In the genomic region with DNA sequence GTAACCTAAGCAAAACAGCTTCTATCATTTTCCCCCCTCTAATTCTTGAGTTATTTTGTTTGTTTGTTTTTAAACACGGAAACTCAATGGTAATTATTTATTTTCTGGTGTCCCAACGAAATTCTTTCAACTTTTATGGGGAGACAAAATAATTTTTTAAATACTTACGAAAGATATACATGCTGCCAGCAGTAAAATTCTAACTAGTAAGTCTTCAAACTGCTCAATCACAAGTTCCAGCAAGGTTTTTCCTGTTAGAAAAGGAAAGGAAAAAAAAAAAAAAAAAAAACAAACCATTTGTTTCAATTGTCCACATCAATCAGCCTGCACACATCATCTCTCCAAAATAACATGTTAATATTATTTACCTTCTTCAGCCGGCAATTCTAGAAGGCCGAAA, we compare ENCODE assay signal across 8 mouse cellular contexts. TPM values are rescaled to one million over a fixed set of nuclear protein-coding genes. Genes with fewer than 3 reads are reported as not detected.
DNase-seq lines count a peak whose midpoint lies in the region; ATAC-seq and TF ChIP-seq lines count a peak whose summit lies in the region.

No protein-coding gene starts in this region.

- no peak; the same call in 1 of the 2 replicates for TF ChIP-seq POLR2A in CH12.LX (IDR thresholded peaks at IDR 0.05; ENCODE audit: low read depth, low read length)
- no peak for TF ChIP-seq POLR2A in thymus, adult 2 months (IDR thresholded peaks at IDR 0.05; ENCODE audit: control insufficient read depth, extremely low read depth, insufficient read depth, low read length, poor library complexity)

- H3K4me2 ChIP-seq in heart, embryonic 11.5 days = peak overlapping the region; percentile 94
- peak overlapping the region; percentile 88 for H3K4me2 ChIP-seq in CH12.LX (ENCODE audit: insufficient read depth, low read depth, poor library complexity, severe bottlenecking)
- peak overlapping the region; percentile 64 for H3K4me2 ChIP-seq in forebrain, embryonic 14.5 days (ENCODE audit: low read length)
- H3K4me2 ChIP-seq in liver, embryonic 14.5 days (ENCODE audit: low read depth) = peak overlapping the region; percentile 97

- ATAC-seq in heart, embryonic 11.5 days (replicated peaks; ENCODE audit: insufficient number of reproducible peaks, low FRiP score, low TSS enrichment) = no peak
- no peak for ATAC-seq in forebrain, embryonic 14.5 days
- ATAC-seq in liver, embryonic 14.5 days (ENCODE audit: insufficient read depth) = no peak
- no peak for ATAC-seq in erythroid progenitor cell, adult 5-6 weeks (replicated peaks; ENCODE audit: low FRiP score, poor library complexity, severe bottlenecking)

- peaks cover 27% of the 10 kb centered on the region for H3K4me1 ChIP-seq in heart, embryonic 11.5 days (ENCODE audit: control insufficient read depth, insufficient read depth, low read length)
- peaks cover 3 to 43% of the 10 kb centered on the region in 2 experiments for H3K4me1 ChIP-seq in CH12.LX (ENCODE audit: control insufficient read depth in 1 of 2, insufficient read depth in 2 of 2)
- peaks cover 28% of the 10 kb centered on the region for H3K4me1 ChIP-seq in forebrain, embryonic 14.5 days (ENCODE audit: control insufficient read depth, insufficient read depth, low read length)
- peaks cover 8 to 10% of the 10 kb centered on the region in 2 experiments for H3K4me1 ChIP-seq in liver, embryonic 14.5 days (replicated peaks; ENCODE audit: control insufficient read depth in 2 of 2, insufficient read depth in 2 of 2, low read length in 1 of 2)
- peaks cover 8% of the 10 kb centered on the region; the same call in 1 of the 2 replicates for H3K4me1 ChIP-seq in thymus, adult 2 months (replicated peaks; ENCODE audit: control insufficient read depth, insufficient read depth, low read length)

- peaks cover 41% of the 10 kb centered on the region for H3K79me2 ChIP-seq in CH12.LX (replicated peaks; ENCODE audit: control insufficient read depth, extremely low read depth, insufficient read depth, poor library complexity, severe bottlenecking)

- TF ChIP-seq RAD21 in CH12.LX (IDR thresholded peaks at IDR 0.05; ENCODE audit: low read depth, low read length) = no peak

- in situ Hi-C loops in CH12.LX (cut with MboI; ENCODE audit: low pct_ligation_motif_present, low pct_unique_long_range_greater_than_20kb, low sequenced_read_pairs) = loop anchor here (25.0 kb wide), 1 partner anchor 112 kb away; the partner anchor contains the start of gene Ift81

- peak overlapping the region; percentile 82 for H3K4me3 ChIP-seq in heart, embryonic 11.5 days (ENCODE audit: low read depth, low read length)
- peak overlapping the region; percentile 74 to 96 (median 89) for H3K4me3 ChIP-seq in CH12.LX (replicated peaks in 1 of 3; ENCODE audit: low read depth in 2 of 3, low read length in 2 of 3, poor library complexity in 1 of 3)
- H3K4me3 ChIP-seq in forebrain, embryonic 14.5 days (ENCODE audit: low read depth, low read length) = peak overlapping the region; percentile 98
- peak overlapping the region; percentile 71 to 81 for H3K4me3 ChIP-seq in liver, embryonic 14.5 days (ENCODE audit: insufficient read depth in 1 of 2, low read depth in 2 of 2, low read length in 2 of 2)
- H3K4me3 ChIP-seq in thymus, adult 2 months (ENCODE audit: control insufficient read depth, insufficient read depth, low read length) = no peak overlapping the region

- no peak for DNase-seq in heart, adult 11 months
- DNase-seq in CH12.LX (ENCODE audit: extremely low read depth) = no peak
- DNase-seq in forebrain, embryonic 14.5 days (ENCODE audit: low spot score) = no peak
- no peak for DNase-seq in liver, embryonic 14.5 days (ENCODE audit: low read depth in 3 of 3, low spot score in 3 of 3)
- no peak for DNase-seq in left cerebral cortex, postnatal 4 days
- DNase-seq in thymus, adult 2 months = no peak

- no peaks in the 10 kb centered on the region for H3K9me3 ChIP-seq in heart, embryonic 11.5 days (replicated peaks; ENCODE audit: control insufficient read depth, low read length)
- no peaks in the 10 kb centered on the region for H3K9me3 ChIP-seq in CH12.LX (replicated peaks; ENCODE audit: low read length)
- H3K9me3 ChIP-seq in forebrain, embryonic 14.5 days (replicated peaks; ENCODE audit: control insufficient read depth, low read length) = no peaks in the 10 kb centered on the region
- H3K9me3 ChIP-seq in liver, embryonic 14.5 days (ENCODE audit: control insufficient read depth, low read length) = no peaks in the 10 kb centered on the region

- H3K27ac ChIP-seq in heart, embryonic 11.5 days (ENCODE audit: low read depth, low read length) = peak overlapping the region; percentile 95
- H3K27ac ChIP-seq in CH12.LX (ENCODE audit: insufficient read depth, low read depth) = no peak overlapping the region
- no peak overlapping the region for H3K27ac ChIP-seq in forebrain, embryonic 14.5 days (ENCODE audit: low read depth, low read length)
- peak overlapping the region; percentile 70 for H3K27ac ChIP-seq in liver, embryonic 14.5 days
- H3K27ac ChIP-seq in thymus, adult 2 months (ENCODE audit: control insufficient read depth, insufficient read depth, low read length) = no peak overlapping the region

- dilution Hi-C loops in CH12.LX (cut with MboI; ENCODE audit: extremely low pct_ligation_motif_present, extremely low pct_unique_long_range_greater_than_20kb, low sequenced_read_pairs) = no loop called here

- peaks cover 10% of the 10 kb centered on the region for H3K36me3 ChIP-seq in heart, embryonic 11.5 days (ENCODE audit: control insufficient read depth, insufficient read depth, low read length)
- peaks cover 14 to 30% of the 10 kb centered on the region in 2 experiments for H3K36me3 ChIP-seq in CH12.LX (replicated peaks in 1 of 2; ENCODE audit: control insufficient read depth in 1 of 2, insufficient read depth in 1 of 2, low read length in 1 of 2)
- peaks cover 18% of the 10 kb centered on the region for H3K36me3 ChIP-seq in forebrain, embryonic 14.5 days (ENCODE audit: control insufficient read depth, insufficient read depth, low read length)
- H3K36me3 ChIP-seq in liver, embryonic 14.5 days (replicated peaks; ENCODE audit: control insufficient read depth, insufficient read depth, low read depth) = peaks cover 16% of the 10 kb centered on the region
- peaks cover 6% of the 10 kb centered on the region for H3K36me3 ChIP-seq in thymus, adult 2 months (ENCODE audit: control insufficient read depth, insufficient read depth, low read length)

- no peaks in the 10 kb centered on the region for H3K27me3 ChIP-seq in heart, embryonic 11.5 days (ENCODE audit: control insufficient read depth, insufficient read depth, low read length)
- H3K27me3 ChIP-seq in CH12.LX (replicated peaks) = no peaks in the 10 kb centered on the region
- H3K27me3 ChIP-seq in forebrain, embryonic 14.5 days (replicated peaks; ENCODE audit: control insufficient read depth, insufficient read depth, low read length) = no peaks in the 10 kb centered on the region
- no peaks in the 10 kb centered on the region; the same call in 1 of the 2 replicates for H3K27me3 ChIP-seq in liver, embryonic 14.5 days (ENCODE audit: control insufficient read depth, insufficient read depth, low read length)
- H3K27me3 ChIP-seq in thymus, adult 2 months (ENCODE audit: control insufficient read depth, insufficient read depth, low read length) = no peaks in the 10 kb centered on the region

- H3K9ac ChIP-seq in heart, embryonic 11.5 days (ENCODE audit: low read depth, low read length) = peak overlapping the region; percentile 100
- peak overlapping the region; percentile 87 for H3K9ac ChIP-seq in CH12.LX (ENCODE audit: insufficient read depth, low read depth)
- peak overlapping the region; percentile 99 for H3K9ac ChIP-seq in forebrain, embryonic 14.5 days (ENCODE audit: low read length)
- peak overlapping the region; percentile 83 for H3K9ac ChIP-seq in liver, embryonic 14.5 days (replicated peaks)

- intact Hi-C loops in left cerebral cortex, postnatal 4 days (cut with DNase I) = loop anchor here (5.0 kb wide), 1 partner anchor 122 kb away; no protein-coding TSS in a partner anchor

- no peak for TF ChIP-seq EP300 in CH12.LX (IDR thresholded peaks at IDR 0.05; ENCODE audit: low read length)
- TF ChIP-seq EP300 in liver, embryonic 14.5 days (IDR thresholded peaks at IDR 0.05; ENCODE audit: low read depth) = no peak

- no peak for TF ChIP-seq CTCF in CH12.LX (conservative IDR thresholded peaks at IDR 0.05 in 1 of 2, IDR thresholded peaks at IDR 0.05 in 1 of 2; ENCODE audit: low read depth in 2 of 2, low read length in 2 of 2)
- TF ChIP-seq CTCF in liver, embryonic 14.5 days (IDR thresholded peaks at IDR 0.05; ENCODE audit: low read depth) = no peak
- no peak for TF ChIP-seq CTCF in thymus, adult 2 months (IDR thresholded peaks at IDR 0.05; ENCODE audit: borderline replicate concordance, control insufficient read depth, extremely low read depth, insufficient read depth, low read length, poor library complexity)

- WGBS in heart, embryonic 11.5 days (ENCODE audit: insufficient replicate concordance) = 17% methylated on average over 5 of the region's 5 CpGs
- 37% methylated on average over 5 of the region's 5 CpGs for WGBS in forebrain, embryonic 14.5 days
- WGBS in liver, embryonic 14.5 days (ENCODE audit: insufficient replicate concordance) = 19% methylated on average over 5 of the region's 5 CpGs
- 39% methylated on average over 5 of the region's 5 CpGs for WGBS in thymus, adult 2 months

TF ChIP-seq in CH12.LX, 34 proteins besides CTCF, POLR2A, EP300 and RAD21:
- no peak for TF ChIP-seq IRF4 (IDR thresholded peaks at IDR 0.05; ENCODE audit: low read depth, low read length)
- TF ChIP-seq MYC (IDR thresholded peaks at IDR 0.05; ENCODE audit: low read depth, low read length) = 0 out of 2 replicates have a peak, but pooled peaks have one; percentile 0
TF ChIP-seq in CH12.LX: peak in this region for 1.

RNA-seq across cellular contexts. Expression of gene Atp2a2, which starts 1.5 kb away (rescaled TPM):
- 255 and 272 TPM in 2 replicates for polyA plus RNA-seq in heart, embryonic 11.5 days (2014; fragmentation: Nextera tagmentation; extraction: Ambion mirVana)
- 80.9 and 123 TPM in 2 replicates for total RNA-seq in CH12.LX (2012; rRNA removed)
- 59.5 and 61.6 TPM in 2 replicates for total RNA-seq in CH12.LX (2014; rRNA removed)
- polyA plus RNA-seq in CH12.LX (2012; ENCODE audit: insufficient read length, low read depth) = 158 and 159 TPM in 2 replicates
- 34.8 and 35.1 TPM in 2 replicates for polyA plus RNA-seq in forebrain, embryonic 14.5 days (2014; fragmentation: Nextera tagmentation; extraction: Ambion mirVana)
- 18.9 and 25.9 TPM in 2 replicates for polyA plus RNA-seq in liver, embryonic 14.5 days (2012; rRNA removed)
- 12.8 and 13.1 TPM in 2 replicates for polyA plus RNA-seq in liver, embryonic 14.5 days (2014; fragmentation: Nextera tagmentation; extraction: Ambion mirVana)
- 100 to 1,000 TPM; 385 to 392 TPM for total RNA-seq in left cerebral cortex, postnatal 4 days (2021)
- 73.2 and 84.3 TPM in 2 replicates for total RNA-seq in erythroid progenitor cell, adult 5-6 weeks (2015; ENCODE audit: low replicate concordance)
- total RNA-seq in erythroid progenitor cell, adult 5-6 weeks (2017; ENCODE audit: low replicate concordance) = 106 and 160 TPM in 2 replicates
- 84.7 and 175 TPM in 2 replicates for polyA plus RNA-seq in thymus, adult 2 months (2012; rRNA removed)

Comparison
In these comparisons a context has a peak if more than half of its experiments do, and no peak if none do; other contexts are left out.
1. H3K27ac ChIP-seq: peak in heart, embryonic 11.5 days (single experiment) and liver, embryonic 14.5 days (single experiment); none in CH12.LX (single experiment), forebrain, embryonic 14.5 days (single experiment) and thymus, adult 2 months (single experiment).
2. Peak in every context shown above with its lines, with median percentiles within 50 percentile points of each other: H3K4me2 ChIP-seq and H3K9ac ChIP-seq.